In genomic region chr2:58565267-58565666, GRCm38 (mm10) we compare ENCODE assay signal across 9 mouse cellular contexts. TPM values are rescaled to one million over a fixed set of nuclear protein-coding genes. Genes with fewer than 3 reads are reported as not detected.
DNase-seq lines count a peak whose midpoint lies in the region; ATAC-seq and TF ChIP-seq lines count a peak whose summit lies in the region.
"Had no signal": no experiment of that assay in that cellular context is flagged by ENCODE, and none has a peak within 500 bp of the region (broad histone marks: within the 10 kb centered on the region; RNA-seq: fewer than 3 reads in every experiment).

No protein-coding gene starts in this region.

- no peaks in the 10 kb centered on the region for H3K9me3 ChIP-seq in intestine, postnatal 0 days (ENCODE audit: control insufficient read depth)
- no peaks in the 10 kb centered on the region for H3K9me3 ChIP-seq in lung, embryonic 14.5 days (ENCODE audit: low read depth, low read length)

- intact Hi-C loops in gastrocnemius, postnatal 14 days (cut with DNase I; ENCODE audit: low total_unique reads), result loop anchor here (5.0 kb wide), 1 partner anchor 78 kb away; no protein-coding TSS in a partner anchor

- no peak overlapping the region for H3K27ac ChIP-seq in intestine, postnatal 0 days (ENCODE audit: low read depth, low read length)
- H3K27ac ChIP-seq in lung, embryonic 14.5 days (ENCODE audit: low read depth), result peak overlapping the region; percentile 42; the same call in 1 of the 2 replicates

- no peak overlapping the region for H3K9ac ChIP-seq in intestine, postnatal 0 days (ENCODE audit: low read depth, low read length)
- peak overlapping the region; percentile 87; the same call in 1 of the 2 replicates for H3K9ac ChIP-seq in lung, embryonic 14.5 days

- H3K4me2 ChIP-seq in intestine, postnatal 0 days (replicated peaks; ENCODE audit: low read depth), result peak overlapping the region; percentile 79
- peak overlapping the region; percentile 79 for H3K4me2 ChIP-seq in lung, embryonic 14.5 days

- 71% methylated on average over 6 of the region's 6 CpGs for WGBS in intestine, postnatal 0 days
- 43% methylated on average over 6 of the region's 6 CpGs for WGBS in lung, embryonic 14.5 days

- DNase-seq in adrenal gland, adult (ENCODE audit: inconsistent age in 2 of 2, low spot score in 1 of 2), result peak; percentile 74 to 82
- DNase-seq in adrenal gland, postnatal 4 days (ENCODE audit: low spot score in 2 of 2), result no peak
- peak; percentile 80 to 89 for DNase-seq in cerebellum, postnatal 10 days
- peak; percentile 29 for DNase-seq in gastrocnemius, postnatal 14 days
- no peak for DNase-seq in lung, embryonic 14.5 days
- DNase-seq in skeletal muscle tissue, adult 2 months (ENCODE audit: low read depth, low spot score), result peak; percentile 64
- DNase-seq in urinary bladder, postnatal 10 days (ENCODE audit: low spot score), result no peak

- ATAC-seq in intestine, postnatal 0 days, result no peak
- ATAC-seq in lung, embryonic 14.5 days (ENCODE audit: insufficient read depth), result no peak

- no peaks in the 10 kb centered on the region for H3K36me3 ChIP-seq in intestine, postnatal 0 days (ENCODE audit: control insufficient read depth, insufficient read depth)
- no peaks in the 10 kb centered on the region for H3K36me3 ChIP-seq in lung, embryonic 14.5 days (ENCODE audit: insufficient read depth)

- TF ChIP-seq CTCF in intestine, postnatal 0 days (IDR thresholded peaks at IDR 0.05; ENCODE audit: low read depth), result no peak
- TF ChIP-seq CTCF in lung, embryonic 14.5 days (IDR thresholded peaks at IDR 0.05; ENCODE audit: low read depth), result no peak

- peak overlapping the region; percentile 88 for H3K4me3 ChIP-seq in intestine, postnatal 0 days (ENCODE audit: low read depth, low read length)
- peak overlapping the region; percentile 77 for H3K4me3 ChIP-seq in lung, embryonic 14.5 days (ENCODE audit: low read depth, low read length)

- H3K27me3 ChIP-seq in intestine, postnatal 0 days (replicated peaks; ENCODE audit: control insufficient read depth, insufficient read depth, low read length), result no peaks in the 10 kb centered on the region
- no peaks in the 10 kb centered on the region for H3K27me3 ChIP-seq in lung, embryonic 14.5 days (ENCODE audit: insufficient read depth, low read length)

- no peaks in the 10 kb centered on the region; the same call in 1 of the 2 replicates for H3K4me1 ChIP-seq in intestine, postnatal 0 days (replicated peaks; ENCODE audit: control insufficient read depth, insufficient read depth, low read length)
- H3K4me1 ChIP-seq in lung, embryonic 14.5 days (ENCODE audit: insufficient read depth), result peaks cover 22% of the 10 kb centered on the region

RNA-seq across cellular contexts. Expression of gene Acvr1, which starts 1.7 kb away (rescaled TPM):
- 10 to 100 TPM; 57.6 to 63.7 TPM for total RNA-seq in adrenal gland, postnatal 4 days (2021)
- total RNA-seq in gastrocnemius, postnatal 14 days (2021), result 10 to 100 TPM; 10.4 to 18.4 TPM
- 4.6 and 5.0 TPM in 2 replicates for polyA plus RNA-seq in intestine, postnatal 0 days (2015; fragmentation: Nextera tagmentation; extraction: Ambion mirVana)
- 6.5 and 7.4 TPM in 2 replicates for polyA plus RNA-seq in lung, embryonic 14.5 days (2014; fragmentation: Nextera tagmentation; extraction: Ambion mirVana)
- total RNA-seq: neutrophil, adult 5-6 weeks had no signal

RNA-seq across cellular contexts. Expression of gene Upp2, which starts 1.8 kb away (rescaled TPM):
- 10 to 100 TPM in 1 of 2 experiments, 1 to 10 TPM in 1; 8.8 to 11.8 TPM for total RNA-seq in adrenal gland, postnatal 4 days (2021)
- 1 to 10 TPM in 1 of 2 experiments, under 1 TPM in 1; 0.86 to 1.3 TPM for total RNA-seq in gastrocnemius, postnatal 14 days (2021)
- 3.8 TPM in 2 replicates for polyA plus RNA-seq in intestine, postnatal 0 days (2015; fragmentation: Nextera tagmentation; extraction: Ambion mirVana)
- polyA plus RNA-seq in lung, embryonic 14.5 days (2014; fragmentation: Nextera tagmentation; extraction: Ambion mirVana), result 7.0 and 8.6 TPM in 2 replicates
- total RNA-seq: neutrophil, adult 5-6 weeks had no signal

Comparison
In these comparisons a context has a peak if more than half of its experiments do, and no peak if none do; other contexts are left out.
1. DNase-seq: peak in adrenal gland, adult (2 of 2), cerebellum, postnatal 10 days (2 of 2), gastrocnemius, postnatal 14 days (single experiment) and skeletal muscle tissue, adult 2 months (single experiment); none in adrenal gland, postnatal 4 days (0 of 2), lung, embryonic 14.5 days (single experiment) and urinary bladder, postnatal 10 days (single experiment).
2. RNA of gene Upp2, which starts 1.8 kb away (total RNA-seq): 8.8 to 11.8 TPM in adrenal gland, postnatal 4 days; 0.86 to 1.3 TPM in gastrocnemius, postnatal 14 days; every median in the first group is over 4 times any median in the second.